Mouse (Mus musculus): ENCODE data around the gene N4bp3. TPM values are rescaled to one million over a fixed set of nuclear protein-coding genes. Genes with fewer than 3 reads are reported as not detected.
"Not testable (repeated sequence)": the region's sequence is repeated elsewhere in the genome, so short reads cannot be mapped to it uniquely, and the experiment has no call there.

Gene N4bp3
- polyA plus RNA-seq, 1 experiment from 2014 or later, result 20.7 TPM

DNA sequence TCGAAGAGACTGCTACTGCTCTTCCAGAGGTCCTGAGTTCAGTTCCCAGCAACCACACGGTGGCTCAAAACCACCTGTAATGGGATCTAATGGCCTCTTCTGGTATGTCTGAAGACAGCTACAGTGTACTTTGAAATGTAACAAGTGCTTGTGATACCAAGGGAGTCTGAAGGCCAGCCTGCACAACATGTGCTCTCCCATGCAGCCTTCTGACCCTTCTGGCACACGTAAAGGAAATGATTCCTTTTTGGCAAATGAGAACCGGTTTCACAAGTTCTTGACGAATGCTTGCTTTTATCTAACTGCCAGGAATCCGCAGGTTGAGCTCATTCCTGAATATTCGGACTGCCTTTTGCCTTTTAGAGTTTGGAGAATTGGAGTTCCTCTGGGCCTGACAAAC, 35.5 kb downstream of the N4bp3 start:
- Histone ChIP-seq H3K4me2 (ENCODE audit: low read depth, low read length) (peak overlapping the region; percentile 68), H3K27me3 (ENCODE audit: control insufficient read depth, insufficient read depth, low read length) (no peaks in the 10 kb centered on the region), H3K9me3 (replicated peaks; ENCODE audit: control insufficient read depth, low read length) (no peaks in the 10 kb centered on the region), H3K4me1 (ENCODE audit: control insufficient read depth, insufficient read depth, low read length) (peaks cover 12% of the 10 kb centered on the region), H3K36me3 (ENCODE audit: control insufficient read depth, insufficient read depth, low read length) (no peaks in the 10 kb centered on the region), H3K27ac (ENCODE audit: low read length) (peak overlapping the region; percentile 97), H3K9ac (ENCODE audit: low read length) (peak overlapping the region; percentile 71), H3K4me3 (replicated peaks; ENCODE audit: low read length) (peak overlapping the region; percentile 42)
- peak; percentile 16; the same call in 1 of the 2 replicates for ATAC-seq (ENCODE audit: insufficient read depth, low FRiP score)
- 20% methylated on average over 7 of the region's 7 CpGs for WGBS

DNA sequence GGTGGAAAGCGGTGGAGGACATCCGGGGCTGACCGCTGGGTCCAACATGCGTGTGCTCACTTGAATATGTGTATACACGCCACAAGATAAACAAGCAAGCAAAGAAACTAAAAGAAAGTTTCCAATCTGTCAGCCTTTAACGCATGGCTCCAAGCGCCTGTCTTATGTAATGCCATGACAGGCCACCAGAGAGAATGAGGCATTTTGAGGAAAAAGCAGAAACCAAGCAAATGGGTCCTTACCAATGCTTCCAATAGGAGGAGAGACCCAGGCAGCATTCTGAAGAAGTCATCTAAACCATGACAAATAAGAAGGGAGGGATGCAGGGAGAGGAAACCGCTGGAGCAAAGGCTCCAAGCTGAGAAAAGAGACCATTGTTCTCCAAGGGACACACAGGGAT, 36.4 kb downstream of the N4bp3 start:
- Histone ChIP-seq H3K4me1 (ENCODE audit: control insufficient read depth, insufficient read depth, low read length) (peaks cover 12% of the 10 kb centered on the region), H3K4me3 (replicated peaks; ENCODE audit: low read length) (no peak overlapping the region), H3K9me3 (replicated peaks; ENCODE audit: control insufficient read depth, low read length) (no peaks in the 10 kb centered on the region), H3K27ac (ENCODE audit: low read length) (peak overlapping the region; percentile 97), H3K27me3 (ENCODE audit: control insufficient read depth, insufficient read depth, low read length) (no peaks in the 10 kb centered on the region), H3K4me2 (ENCODE audit: low read depth, low read length) (no peak overlapping the region), H3K36me3 (ENCODE audit: control insufficient read depth, insufficient read depth, low read length) (no peaks in the 10 kb centered on the region), H3K9ac (ENCODE audit: low read length) (peak overlapping the region; percentile 61)
- no peak for ATAC-seq (ENCODE audit: insufficient read depth, low FRiP score)
- 65% methylated on average over 8 of the region's 8 CpGs for WGBS

DNA sequence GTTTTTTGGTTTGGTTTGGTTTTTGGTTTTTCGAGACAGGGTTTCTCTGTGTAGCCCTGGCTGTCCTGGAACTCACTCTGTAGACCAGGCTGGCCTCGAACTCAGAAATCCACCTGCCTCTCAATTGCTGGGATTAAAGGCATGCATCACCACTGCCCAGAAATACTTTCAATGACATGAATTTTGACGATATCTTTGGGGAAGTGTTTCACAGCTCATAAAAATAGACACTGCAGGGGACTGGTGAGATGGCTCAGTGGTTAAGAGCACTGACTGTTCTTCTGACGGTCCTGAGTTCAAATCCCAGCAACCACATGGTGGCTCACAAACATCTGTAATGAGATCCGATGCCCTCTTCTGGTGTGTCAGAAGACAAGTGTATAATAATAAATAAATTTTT, 40.7 kb downstream of the N4bp3 start:
- not testable (repeated sequence) for H3K27me3 ChIP-seq (ENCODE audit: control insufficient read depth, insufficient read depth, low read length); H3K4me2 ChIP-seq (ENCODE audit: low read depth, low read length); H3K4me3 ChIP-seq (replicated peaks; ENCODE audit: low read length); ATAC-seq (ENCODE audit: insufficient read depth, low FRiP score); H3K36me3 ChIP-seq (ENCODE audit: control insufficient read depth, insufficient read depth, low read length); H3K9me3 ChIP-seq (replicated peaks; ENCODE audit: control insufficient read depth, low read length); H3K9ac ChIP-seq (ENCODE audit: low read length)
- peak overlapping the region; percentile 25; the same call in 1 of the 2 replicates for H3K27ac ChIP-seq (ENCODE audit: low read length)
- H3K4me1 ChIP-seq (ENCODE audit: control insufficient read depth, insufficient read depth, low read length), result peaks cover 22% of the 10 kb centered on the region
- 70% methylated on average over 5 of the region's 5 CpGs for WGBS

DNA sequence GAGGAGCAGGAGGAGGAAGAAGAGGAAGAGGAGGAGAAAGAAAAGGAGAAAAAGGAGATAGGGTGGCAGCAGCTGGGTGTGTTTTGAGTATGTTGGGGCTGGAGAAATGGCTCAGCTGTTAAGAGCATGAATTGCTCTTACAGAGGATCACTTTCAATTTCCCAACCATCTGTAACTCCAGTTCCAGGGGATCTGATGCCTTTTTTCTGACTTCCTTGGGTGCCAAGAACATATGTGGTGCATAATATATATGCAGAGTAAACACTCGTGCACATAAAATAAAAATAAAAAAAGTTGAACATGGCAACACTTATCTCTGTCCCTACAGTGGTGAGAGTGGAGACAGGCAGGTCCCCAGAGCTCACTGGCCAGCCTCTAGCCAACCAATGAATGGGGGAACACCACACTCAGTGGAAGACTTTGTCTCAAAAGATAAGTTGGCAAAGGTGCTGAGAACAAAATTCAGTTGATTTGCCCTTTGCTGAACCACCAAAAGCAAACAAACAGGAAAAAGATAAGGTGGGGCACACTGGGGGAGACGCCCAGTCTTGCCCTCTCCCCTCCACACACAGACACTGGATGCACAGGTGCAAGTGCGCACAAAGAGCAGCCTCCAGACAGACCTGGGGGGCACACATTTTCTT, 41.3 kb downstream of the N4bp3 start:
- peaks cover 4% of the 10 kb centered on the region; the same call in 1 of the 2 replicates for H3K36me3 ChIP-seq (ENCODE audit: control insufficient read depth, insufficient read depth, low read length)
- no peaks in the 10 kb centered on the region for H3K9me3 ChIP-seq (replicated peaks; ENCODE audit: control insufficient read depth, low read length)
- peak overlapping the region; percentile 25; the same call in 1 of the 2 replicates for H3K27ac ChIP-seq (ENCODE audit: low read length)
- H3K9ac ChIP-seq (ENCODE audit: low read length), result no peak overlapping the region
- H3K27me3 ChIP-seq (ENCODE audit: control insufficient read depth, insufficient read depth, low read length), result no peaks in the 10 kb centered on the region
- H3K4me3 ChIP-seq (replicated peaks; ENCODE audit: low read length), result no peak overlapping the region
- H3K4me1 ChIP-seq (ENCODE audit: control insufficient read depth, insufficient read depth, low read length), result peaks cover 22% of the 10 kb centered on the region
- 58% methylated on average over 3 of the region's 3 CpGs for WGBS
- no peak overlapping the region for H3K4me2 ChIP-seq (ENCODE audit: low read depth, low read length)
- ATAC-seq (ENCODE audit: insufficient read depth, low FRiP score), result no peak

DNA sequence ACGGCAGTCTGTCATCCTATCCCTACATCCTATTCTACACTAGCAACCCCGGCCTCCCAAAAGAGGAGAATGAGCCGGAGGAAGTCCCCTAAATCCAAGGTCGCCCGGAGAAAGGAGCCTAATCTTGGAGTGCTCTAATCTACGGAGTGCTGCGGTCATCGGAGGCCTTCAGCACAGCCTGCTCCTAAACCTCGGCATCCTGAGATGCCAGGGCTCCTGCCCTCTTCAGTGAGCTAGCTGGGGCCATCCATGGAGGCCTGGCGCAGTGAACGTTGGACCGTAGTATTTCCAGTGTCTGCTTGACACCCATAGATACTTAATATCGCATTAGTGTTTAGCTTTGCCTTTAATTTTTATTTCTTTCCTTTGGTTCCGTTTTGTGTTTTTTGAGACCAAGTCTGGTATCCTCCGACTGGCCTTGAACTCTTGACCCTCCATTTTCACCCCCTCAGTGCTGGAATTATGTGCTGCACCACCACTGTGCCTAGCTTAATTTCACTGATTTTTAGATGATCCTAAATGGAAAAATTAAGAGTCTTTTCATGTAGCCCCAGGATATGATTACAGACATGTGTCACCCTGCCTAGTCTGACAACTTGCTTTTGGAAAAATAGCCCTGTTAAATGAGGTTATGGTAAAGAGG, 43.4 kb downstream of the N4bp3 start:
- no peaks in the 10 kb centered on the region for H3K27me3 ChIP-seq (ENCODE audit: control insufficient read depth, insufficient read depth, low read length)
- peak; percentile 41 for ATAC-seq (ENCODE audit: insufficient read depth, low FRiP score)
- H3K4me2 ChIP-seq (ENCODE audit: low read depth, low read length), result peak overlapping the region; percentile 81
- peak overlapping the region; percentile 93 for H3K4me3 ChIP-seq (replicated peaks; ENCODE audit: low read length)
- no peaks in the 10 kb centered on the region for H3K9me3 ChIP-seq (replicated peaks; ENCODE audit: control insufficient read depth, low read length)
- H3K27ac ChIP-seq (ENCODE audit: low read length), result peak overlapping the region; percentile 90
- peak overlapping the region; percentile 79 for H3K9ac ChIP-seq (ENCODE audit: low read length)
- 7% methylated on average over 15 of the region's 15 CpGs for WGBS
- H3K36me3 ChIP-seq (ENCODE audit: control insufficient read depth, insufficient read depth, low read length), result peaks cover 26% of the 10 kb centered on the region
- peaks cover 30% of the 10 kb centered on the region for H3K4me1 ChIP-seq (ENCODE audit: control insufficient read depth, insufficient read depth, low read length)

DNA sequence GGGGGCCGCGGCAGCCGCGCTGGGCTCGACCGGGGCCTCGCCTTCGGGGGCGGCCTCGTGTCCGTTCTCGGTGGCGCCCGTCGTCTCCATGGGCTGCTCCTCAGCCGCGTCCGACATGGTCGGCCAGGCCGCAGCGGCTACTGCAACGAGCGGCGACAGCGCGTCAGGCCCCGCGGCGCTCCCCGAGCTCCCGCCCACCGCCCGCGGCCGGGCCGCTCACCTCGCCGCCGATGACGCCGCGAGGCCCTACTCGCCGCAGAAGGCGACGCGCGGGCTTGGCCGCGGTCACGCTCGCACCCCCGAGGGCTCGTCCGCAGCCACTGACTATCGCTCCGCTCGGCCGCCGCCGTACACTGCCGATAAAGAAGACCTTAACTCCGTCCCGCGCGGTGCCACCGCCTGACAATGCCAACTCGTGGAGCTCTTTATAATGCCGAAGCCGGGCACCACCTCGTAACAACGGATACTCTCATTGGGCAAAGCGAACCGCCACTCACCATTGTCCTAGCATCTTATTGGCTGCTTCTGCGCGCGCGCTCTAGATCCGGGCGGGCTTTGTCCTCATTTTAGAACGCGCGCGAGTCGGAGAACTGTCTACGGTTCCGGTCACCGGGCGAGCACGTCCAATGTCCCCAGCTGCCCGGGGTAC, 44.1 kb downstream of the N4bp3 start, which contains the start of gene Hnrnpab:
Gene Hnrnpab, minus strand, starts transcription at position 401 of the 649 bp plus-strand sequence.
- peak within 1 kb of the TSS; percentile 93 for H3K4me3 ChIP-seq (replicated peaks; ENCODE audit: low read length)
- peak within 1 kb of the TSS; percentile 99 for H3K9ac ChIP-seq (ENCODE audit: low read length)
- WGBS, result under 1% methylated on average over 91 of the region's 91 CpGs
- H3K4me1 ChIP-seq (ENCODE audit: control insufficient read depth, insufficient read depth, low read length), result peaks cover 30% of the 10 kb centered on the region
- ATAC-seq (ENCODE audit: insufficient read depth, low FRiP score), result peak; percentile 94
- H3K36me3 ChIP-seq (ENCODE audit: control insufficient read depth, insufficient read depth, low read length), result peaks cover 31% of the 10 kb centered on the region
- H3K9me3 ChIP-seq (replicated peaks; ENCODE audit: control insufficient read depth, low read length), result no peaks in the 10 kb centered on the region
- peak within 1 kb of the TSS; percentile 95 for H3K27ac ChIP-seq (ENCODE audit: low read length)
- H3K27me3 ChIP-seq (ENCODE audit: control insufficient read depth, insufficient read depth, low read length), result no peaks in the 10 kb centered on the region
- H3K4me2 ChIP-seq (ENCODE audit: low read depth, low read length), result peak within 1 kb of the TSS; percentile 83

DNA sequence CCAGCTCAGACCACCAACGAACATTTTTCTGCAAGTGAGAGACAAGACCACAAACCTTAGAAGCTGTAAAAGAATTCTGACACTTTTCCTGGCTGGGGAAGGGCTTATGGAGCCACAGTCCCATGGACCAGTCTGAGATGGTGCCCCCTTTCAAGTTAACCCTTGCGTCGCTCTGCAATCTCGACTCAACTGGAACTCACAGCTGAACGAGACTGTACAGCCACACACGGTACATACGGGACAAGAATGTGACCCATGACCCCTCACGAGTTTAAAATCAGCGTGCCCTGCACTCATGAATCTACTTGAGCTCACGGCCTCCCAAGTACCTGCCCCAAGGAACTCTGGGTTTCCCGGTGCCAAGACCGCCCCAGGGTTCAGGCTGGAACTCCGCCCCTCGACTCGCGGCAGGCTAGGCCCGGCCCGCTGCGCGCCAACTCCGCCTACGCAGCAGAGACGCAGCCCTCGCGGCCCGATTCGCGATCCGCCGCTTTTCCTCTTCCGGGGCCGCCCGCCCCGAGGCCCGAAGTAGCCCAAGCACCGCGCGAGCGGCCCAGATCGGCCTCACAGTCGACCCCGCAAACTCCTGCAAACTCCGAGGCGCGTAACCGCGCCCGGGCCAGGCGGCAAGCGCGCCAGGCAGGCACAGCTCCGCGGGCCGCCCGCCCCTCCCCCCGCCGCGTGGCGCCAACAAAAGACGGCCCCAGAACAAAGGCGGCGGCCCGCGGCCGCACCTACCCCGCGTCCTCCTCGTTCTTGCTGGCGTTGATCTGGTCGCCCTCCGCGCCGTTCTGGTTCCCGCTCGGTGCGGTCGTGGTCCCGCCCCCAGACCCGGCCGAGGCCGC, 44.8 kb downstream of the N4bp3 start:
- under 1% methylated on average over 76 of the region's 81 CpGs for WGBS
- peak; percentile 81 for ATAC-seq (ENCODE audit: insufficient read depth, low FRiP score)
- Histone ChIP-seq H3K27me3 (ENCODE audit: control insufficient read depth, insufficient read depth, low read length) (no peaks in the 10 kb centered on the region), H3K36me3 (ENCODE audit: control insufficient read depth, insufficient read depth, low read length) (peaks cover 38% of the 10 kb centered on the region), H3K9ac (ENCODE audit: low read length) (peak overlapping the region; percentile 99), H3K4me2 (ENCODE audit: low read depth, low read length) (peak overlapping the region; percentile 83), H3K4me1 (ENCODE audit: control insufficient read depth, insufficient read depth, low read length) (peaks cover 30% of the 10 kb centered on the region), H3K27ac (ENCODE audit: low read length) (peak overlapping the region; percentile 95), H3K4me3 (replicated peaks; ENCODE audit: low read length) (peak overlapping the region; percentile 93), H3K9me3 (replicated peaks; ENCODE audit: control insufficient read depth, low read length) (no peaks in the 10 kb centered on the region)

DNA sequence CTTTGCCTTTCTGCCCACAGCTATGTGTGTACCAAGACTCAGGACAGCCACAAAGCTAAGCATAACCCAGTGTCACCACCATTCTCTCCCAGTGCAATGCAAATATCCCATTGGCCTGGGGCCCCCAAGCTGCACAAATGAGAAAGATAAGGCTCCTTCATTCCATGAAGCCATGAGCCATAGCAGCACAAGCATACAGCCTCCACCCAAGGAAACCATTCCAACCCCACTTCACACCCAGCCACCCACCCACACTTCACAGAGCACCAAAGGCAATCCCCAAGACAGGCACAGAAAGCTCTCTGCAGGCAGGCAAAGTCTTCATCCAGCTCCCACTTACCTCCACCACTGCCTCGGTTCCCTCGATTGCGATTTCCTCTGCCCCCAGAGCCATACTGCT, 48.4 kb downstream of the N4bp3 start:
- WGBS, result 83% methylated on average over 3 of the region's 3 CpGs
- Histone ChIP-seq H3K9ac (ENCODE audit: low read length) (0 out of 2 replicates have a peak overlapping the region, but pooled peaks have one; percentile 20), H3K4me1 (ENCODE audit: control insufficient read depth, insufficient read depth, low read length) (peaks cover 21% of the 10 kb centered on the region), H3K27me3 (ENCODE audit: control insufficient read depth, insufficient read depth, low read length) (no peaks in the 10 kb centered on the region), H3K4me2 (ENCODE audit: low read depth, low read length) (no peak overlapping the region), H3K36me3 (ENCODE audit: control insufficient read depth, insufficient read depth, low read length) (peaks cover 50% of the 10 kb centered on the region), H3K9me3 (replicated peaks; ENCODE audit: control insufficient read depth, low read length) (no peaks in the 10 kb centered on the region), H3K4me3 (replicated peaks; ENCODE audit: low read length) (no peak overlapping the region), H3K27ac (ENCODE audit: low read length) (no peak overlapping the region)
- ATAC-seq (ENCODE audit: insufficient read depth, low FRiP score), result no peak

Data from stomach, embryonic 16.5 days (tissue).